ENCODE assay signal across 28 mouse cellular contexts in genomic region chr2:69341506-69341905, GRCm38 (mm10). TPM values are rescaled to one million over a fixed set of nuclear protein-coding genes. Genes with fewer than 3 reads are reported as not detected.
"Had no signal": no experiment of that assay in that cellular context is flagged by ENCODE, and none has a peak within 500 bp of the region (broad histone marks: within the 10 kb centered on the region; RNA-seq: fewer than 3 reads in every experiment).

No protein-coding gene starts in this region.

- H3K9me3 ChIP-seq: kidney, embryonic 15.5 days; neural tube, embryonic 12.5 days had no signal

- H3K36me3 ChIP-seq: kidney, embryonic 15.5 days; neural tube, embryonic 12.5 days had no signal

- H3K4me2 ChIP-seq: kidney, embryonic 15.5 days; midbrain, embryonic 11.5 days; neural tube, embryonic 12.5 days had no signal

- H3K9ac ChIP-seq: kidney, embryonic 15.5 days; neural tube, embryonic 12.5 days had no signal

- H3K27me3 ChIP-seq: kidney, embryonic 15.5 days; neural tube, embryonic 12.5 days had no signal

- H3K4me1 ChIP-seq: kidney, embryonic 15.5 days; neural tube, embryonic 12.5 days had no signal

- ATAC-seq: inflammation-experienced regulatory T-cells, adult 6 months had no signal

- H3K27ac ChIP-seq: kidney, embryonic 15.5 days; left cerebral cortex, adult 2 months; neural tube, embryonic 12.5 days had no signal

- H3K4me3 ChIP-seq: kidney, embryonic 15.5 days; left cerebral cortex, adult 2 months; neural tube, embryonic 12.5 days had no signal

- DNase-seq: kidney, adult 11 months; kidney, adult 8-10 months; kidney, postnatal 10 days; kidney, postnatal 36 days; layer of hippocampus, postnatal 36 days; lung, adult 2 months; lung, postnatal 14 days; lung, postnatal 4 days; midbrain, embryonic 14.5 days; thymus, adult 18-20 months; thymus, postnatal 36 days had no signal

RNA-seq across cellular contexts. Expression of gene Abcb11, which starts 0.9 kb away (rescaled TPM):
- total RNA-seq: layer of hippocampus, adult 8-10 months; layer of hippocampus, postnatal 36 days; left cerebral cortex, adult 2 months; left cerebral cortex, postnatal 36 days; megakaryocyte progenitor cell, adult 5-6 weeks; megakaryocyte-erythroid progenitor cell, adult 5-6 weeks had no signal
- polyA plus RNA-seq: inflammation-experienced regulatory T-cells, adult 6 months; limb, embryonic 11.5 days; limb, embryonic 14.5 days; midbrain, embryonic 11.5 days; midbrain, embryonic 14.5 days; midbrain, postnatal 0 days; neural tube, embryonic 12.5 days; small intestine, adult 2 months; spleen, adult 2 months had no signal

RNA-seq across cellular contexts. Expression of gene Dhrs9, which starts 38.7 kb away (rescaled TPM):
- total RNA-seq: layer of hippocampus, adult 8-10 months; layer of hippocampus, postnatal 10 days; layer of hippocampus, postnatal 36 days; left cerebral cortex, postnatal 10 days; midbrain, postnatal 0 days had no signal
- polyA plus RNA-seq: inflammation-experienced regulatory T-cells, adult 6 months; kidney, embryonic 15.5 days; limb, embryonic 11.5 days; midbrain, embryonic 11.5 days; midbrain, embryonic 14.5 days; midbrain, postnatal 0 days; neural tube, embryonic 12.5 days; testis, adult 2 months had no signal
